Mouse (Mus musculus): Measurements from ENCODE around the gene Znrf1. TPM values are rescaled to one million over a fixed set of nuclear protein-coding genes. Genes with fewer than 3 reads are reported as not detected.

The Znrf1 gene
- polyA plus RNA-seq, 1 experiment, result 88.8 TPM

GRCm38 (mm10) chr8:111531621-111532020, 4.3 kb upstream of the Znrf1 start:
- Histone ChIP-seq H3K4me3 (ENCODE audit: insufficient read depth, low read length) (no peak overlapping the region), H3K4me1 (ENCODE audit: control insufficient read depth, insufficient read depth, low read length) (peaks cover 9% of the 10 kb centered on the region), H3K27ac (ENCODE audit: insufficient read depth, low read depth, low read length) (no peak overlapping the region)
- TF ChIP-seq POLR2A (IDR thresholded peaks at IDR 0.05; ENCODE audit: borderline replicate concordance, low read depth, low read length), result no peak
- TF ChIP-seq CTCF (IDR thresholded peaks at IDR 0.05; ENCODE audit: low read depth, low read length), result no peak

GRCm38 (mm10) chr8:111533503-111533902, 2.4 kb upstream of the Znrf1 start:
- no peak for TF ChIP-seq POLR2A (IDR thresholded peaks at IDR 0.05; ENCODE audit: borderline replicate concordance, low read depth, low read length)
- TF ChIP-seq CTCF (IDR thresholded peaks at IDR 0.05; ENCODE audit: low read depth, low read length), result no peak
- no peak overlapping the region for H3K27ac ChIP-seq (ENCODE audit: insufficient read depth, low read depth, low read length)
- H3K4me3 ChIP-seq (ENCODE audit: insufficient read depth, low read length), result no peak overlapping the region
- H3K4me1 ChIP-seq (ENCODE audit: control insufficient read depth, insufficient read depth, low read length), result no peaks in the 10 kb centered on the region

GRCm38 (mm10) chr8:111535491-111535890, 406 bp upstream of the Znrf1 start:
- Histone ChIP-seq H3K27ac (ENCODE audit: insufficient read depth, low read depth, low read length) (no peak overlapping the region), H3K4me1 (ENCODE audit: control insufficient read depth, insufficient read depth, low read length) (peaks cover 7% of the 10 kb centered on the region), H3K4me3 (ENCODE audit: insufficient read depth, low read length) (no peak overlapping the region)
- no peak for TF ChIP-seq POLR2A (IDR thresholded peaks at IDR 0.05; ENCODE audit: borderline replicate concordance, low read depth, low read length)
- no peak for TF ChIP-seq CTCF (IDR thresholded peaks at IDR 0.05; ENCODE audit: low read depth, low read length)

DNA sequence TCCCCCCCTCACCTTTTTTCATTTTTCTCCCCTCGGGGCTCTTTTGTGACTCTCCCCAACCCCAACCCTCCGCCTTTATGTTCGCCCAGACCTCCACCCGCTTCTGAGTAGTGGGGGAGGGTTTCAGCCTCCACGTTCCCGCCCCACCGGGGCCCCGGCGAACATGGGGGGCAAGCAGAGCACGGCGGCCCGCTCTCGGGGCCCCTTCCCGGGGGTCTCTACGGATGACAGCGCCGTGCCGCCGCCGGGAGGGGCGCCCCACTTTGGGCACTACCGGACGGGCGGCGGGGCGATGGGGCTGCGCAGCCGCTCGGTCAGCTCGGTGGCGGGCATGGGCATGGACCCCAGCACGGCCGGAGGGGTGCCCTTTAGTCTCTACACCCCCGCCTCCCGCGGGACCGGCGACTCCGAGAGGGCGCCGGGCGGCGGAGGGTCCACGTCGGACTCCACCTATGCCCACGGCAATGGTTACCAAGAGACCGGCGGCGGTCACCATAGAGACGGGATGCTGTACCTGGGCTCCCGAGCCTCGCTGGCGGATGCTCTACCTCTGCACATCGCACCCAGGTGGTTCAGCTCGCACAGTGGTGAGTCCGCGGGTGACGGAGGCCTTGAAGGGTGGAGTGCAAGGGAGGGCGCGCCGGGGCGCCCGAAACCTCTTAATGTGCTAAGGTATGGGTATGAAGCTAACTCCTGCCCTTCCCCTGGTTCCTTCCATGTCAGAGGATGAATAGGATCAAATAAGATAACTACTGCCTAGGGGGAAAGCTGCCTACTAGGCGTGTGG, 1.3 kb downstream of the Znrf1 start:
- TF ChIP-seq POLR2A (IDR thresholded peaks at IDR 0.05; ENCODE audit: borderline replicate concordance, low read depth, low read length) (no peak), CTCF (IDR thresholded peaks at IDR 0.05; ENCODE audit: low read depth, low read length) (no peak)
- H3K4me1 ChIP-seq (ENCODE audit: control insufficient read depth, insufficient read depth, low read length), result peaks cover 20% of the 10 kb centered on the region
- peak overlapping the region; percentile 84 for H3K4me3 ChIP-seq (ENCODE audit: insufficient read depth, low read length)
- peak overlapping the region; percentile 68 for H3K27ac ChIP-seq (ENCODE audit: insufficient read depth, low read depth, low read length)

GRCm38 (mm10) chr8:111537765-111538158, 1.9 kb downstream of the Znrf1 start:
- Histone ChIP-seq H3K4me1 (ENCODE audit: control insufficient read depth, insufficient read depth, low read length) (peaks cover 22% of the 10 kb centered on the region), H3K4me3 (ENCODE audit: insufficient read depth, low read length) (peak overlapping the region; percentile 84), H3K27ac (ENCODE audit: insufficient read depth, low read depth, low read length) (peak overlapping the region; percentile 68)
- no peak for TF ChIP-seq CTCF (IDR thresholded peaks at IDR 0.05; ENCODE audit: low read depth, low read length)
- TF ChIP-seq POLR2A (IDR thresholded peaks at IDR 0.05; ENCODE audit: borderline replicate concordance, low read depth, low read length), result no peak

DNA sequence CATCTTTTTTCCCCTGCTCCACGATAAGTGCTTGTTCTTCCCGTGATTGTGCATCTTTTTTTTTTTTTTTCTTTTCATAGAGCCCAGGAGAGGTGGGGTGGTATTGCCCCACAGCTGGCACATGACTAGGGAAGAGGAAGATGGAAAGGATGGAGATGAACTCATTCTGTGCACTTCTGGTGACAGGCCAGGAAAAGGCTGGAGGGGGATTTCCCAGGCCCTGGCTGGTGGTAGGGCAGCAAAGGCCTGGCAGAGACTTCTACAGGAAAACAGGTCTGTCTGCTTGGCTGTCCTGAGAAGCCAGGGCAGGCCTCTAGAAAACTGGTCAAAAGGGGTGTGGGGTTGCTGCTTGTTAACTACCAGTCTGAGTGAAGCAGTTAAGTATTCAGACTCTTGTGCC, 2.3 kb downstream of the Znrf1 start:
- H3K4me1 ChIP-seq (ENCODE audit: control insufficient read depth, insufficient read depth, low read length), result peaks cover 22% of the 10 kb centered on the region
- peak overlapping the region; percentile 68 for H3K27ac ChIP-seq (ENCODE audit: insufficient read depth, low read depth, low read length)
- H3K4me3 ChIP-seq (ENCODE audit: insufficient read depth, low read length), result peak overlapping the region; percentile 84
- TF ChIP-seq POLR2A (IDR thresholded peaks at IDR 0.05; ENCODE audit: borderline replicate concordance, low read depth, low read length) (no peak), CTCF (IDR thresholded peaks at IDR 0.05; ENCODE audit: low read depth, low read length) (no peak)

DNA sequence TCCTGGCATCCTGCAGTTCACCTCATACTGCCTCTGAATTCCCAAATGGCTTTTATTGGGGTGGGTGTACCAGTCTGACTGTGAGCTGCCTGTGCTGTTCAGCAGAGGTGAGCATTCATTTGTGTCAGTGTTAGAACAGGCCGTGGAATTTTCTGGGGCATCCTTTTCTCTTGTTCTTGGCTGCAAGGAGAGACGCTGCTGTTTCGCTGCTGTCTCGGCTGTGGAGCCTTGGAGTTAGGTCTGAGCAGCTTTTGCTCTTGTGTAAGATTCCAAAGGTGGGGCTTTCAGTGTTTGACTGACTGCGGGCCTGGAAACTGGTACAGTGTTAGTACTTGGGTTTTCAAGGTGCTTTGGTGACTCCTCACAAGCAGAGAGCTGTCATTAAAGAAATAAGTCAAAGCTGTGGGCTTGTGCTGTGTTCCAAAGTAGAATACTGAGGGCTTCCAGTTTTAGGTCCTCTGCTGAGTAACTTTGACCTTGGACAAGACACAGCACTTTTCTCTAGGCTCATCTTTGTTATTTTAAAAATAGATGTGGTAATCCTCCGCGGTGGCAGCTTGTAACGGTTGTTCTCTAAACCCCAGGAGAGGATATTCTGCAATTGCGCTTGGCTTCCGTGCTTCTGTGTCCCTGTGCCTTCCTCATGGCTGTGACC, 3.7 kb downstream of the Znrf1 start:
- Histone ChIP-seq H3K4me1 (ENCODE audit: control insufficient read depth, insufficient read depth, low read length) (peaks cover 24% of the 10 kb centered on the region), H3K27ac (ENCODE audit: insufficient read depth, low read depth, low read length) (peak overlapping the region; percentile 92), H3K4me3 (ENCODE audit: insufficient read depth, low read length) (peak overlapping the region; percentile 47)
- TF ChIP-seq POLR2A (IDR thresholded peaks at IDR 0.05; ENCODE audit: borderline replicate concordance, low read depth, low read length) (no peak), CTCF (IDR thresholded peaks at IDR 0.05; ENCODE audit: low read depth, low read length) (no peak)

DNA sequence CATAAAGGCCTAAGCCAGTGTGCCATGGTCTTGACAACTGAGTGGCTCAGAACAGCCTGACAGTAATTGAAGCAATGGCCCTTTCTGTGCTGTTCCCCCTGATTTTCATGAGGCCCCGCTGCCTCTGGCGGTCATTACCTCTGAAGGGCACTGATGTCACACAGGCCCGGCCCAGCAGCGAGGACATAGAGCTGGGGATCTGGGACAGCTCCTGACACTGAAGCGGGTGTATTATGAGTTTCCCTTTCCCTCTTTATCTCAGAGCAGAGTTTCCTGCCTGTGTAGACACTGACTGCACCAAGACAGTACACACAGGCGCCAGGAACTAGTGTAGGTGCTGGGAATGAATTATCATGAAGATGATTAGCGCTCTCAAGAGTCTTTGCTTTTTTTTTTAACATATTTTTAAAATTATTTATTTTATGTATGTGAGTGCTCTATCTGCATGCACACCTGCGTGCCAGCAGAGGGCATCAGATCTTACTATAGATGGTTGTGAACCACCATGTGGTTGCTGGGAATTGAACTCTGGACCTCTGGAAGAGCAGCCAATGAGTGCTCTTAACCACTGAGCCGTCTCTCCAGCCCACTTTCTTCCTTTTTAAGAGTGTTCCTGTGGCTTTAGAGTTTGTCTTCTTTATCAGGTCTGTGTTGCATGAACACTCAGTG, 7.9 kb downstream of the Znrf1 start:
- Histone ChIP-seq H3K27ac (ENCODE audit: insufficient read depth, low read depth, low read length) (no peak overlapping the region), H3K4me1 (ENCODE audit: control insufficient read depth, insufficient read depth, low read length) (peaks cover 50% of the 10 kb centered on the region)

GRCm38 (mm10) chr8:111545406-111546156, 9.7 kb downstream of the Znrf1 start:
- Histone ChIP-seq H3K4me1 (ENCODE audit: control insufficient read depth, insufficient read depth, low read length) (peaks cover 57% of the 10 kb centered on the region), H3K27ac (ENCODE audit: insufficient read depth, low read depth, low read length) (no peak overlapping the region), H3K4me3 (ENCODE audit: insufficient read depth, low read length) (no peak overlapping the region)
- no peak for TF ChIP-seq CTCF (IDR thresholded peaks at IDR 0.05; ENCODE audit: low read depth, low read length)
- TF ChIP-seq POLR2A (IDR thresholded peaks at IDR 0.05; ENCODE audit: borderline replicate concordance, low read depth, low read length), result no peak

More for the DNA sequence above, 7.9 kb downstream of the Znrf1 start:
- no peak for TF ChIP-seq POLR2A (IDR thresholded peaks at IDR 0.05; ENCODE audit: borderline replicate concordance, low read depth, low read length)
- TF ChIP-seq CTCF (IDR thresholded peaks at IDR 0.05; ENCODE audit: low read depth, low read length), result no peak
- no peak overlapping the region for H3K4me3 ChIP-seq (ENCODE audit: insufficient read depth, low read length)

Data from bone marrow macrophage, adult 2 months (primary cell).